Mouse (Mus musculus): ENCODE measurements around the gene Cwc25.

- TF ChIP-seq CTCF (IDR thresholded peaks at IDR 0.05; ENCODE audit: borderline replicate concordance, extremely low read depth, insufficient read depth, insufficient read length) (no peak), POLR2A (IDR thresholded peaks at IDR 0.05; ENCODE audit: borderline replicate concordance, extremely low read depth, insufficient read depth, insufficient read length, poor library complexity, severe bottlenecking) (no peak)
Observed at GRCm38 (mm10) chr11:97748496-97748895, 17.9 kb downstream of the Cwc25 start.

Data from brain, embryonic 14.5 days (tissue).